Mouse (Mus musculus) cerebellum, adult 18-20 months (tissue): ENCODE results near the gene Ccdc87.
"Not testable (repeated sequence)": the region's sequence is repeated elsewhere in the genome, so short reads cannot be mapped to it uniquely, and the experiment has no call there.

ENCODE experiments used
- DNase-seq, 2 experiments: peaks; one replicate each; pipeline ENCODE4 v3.0.0; 2021

The Ccdc87 gene

DNA sequence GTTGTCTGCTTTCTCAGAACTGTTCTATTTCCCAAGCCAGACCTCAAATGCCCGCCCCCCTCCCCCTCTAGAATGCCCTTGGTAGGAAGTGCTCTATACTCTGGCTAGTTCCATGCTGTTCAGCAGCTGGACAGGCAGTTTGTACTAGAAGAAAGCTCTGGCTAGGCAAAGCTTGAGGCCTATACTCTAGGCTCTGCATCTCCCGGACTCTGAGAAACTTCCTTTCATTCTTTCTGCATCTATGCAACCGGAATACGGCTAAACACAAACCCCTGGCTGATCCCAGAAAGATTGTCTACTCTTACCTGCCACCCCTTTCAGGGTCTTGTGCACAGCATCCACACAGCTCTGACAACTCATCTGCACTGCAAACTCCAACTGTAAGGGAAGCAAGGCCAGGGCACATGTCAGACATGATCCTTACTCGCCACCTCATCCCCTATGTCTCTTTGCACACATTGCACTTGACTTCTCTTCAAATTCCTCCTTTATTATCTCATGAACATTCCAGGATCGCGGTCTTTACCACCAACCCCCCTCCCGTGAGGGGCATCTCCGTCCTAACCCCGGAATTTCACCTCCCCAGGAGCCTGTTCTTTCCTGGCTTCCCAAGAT lies 533 bp upstream of the Ccdc87 start:
- DNase-seq = no peak

DNA sequence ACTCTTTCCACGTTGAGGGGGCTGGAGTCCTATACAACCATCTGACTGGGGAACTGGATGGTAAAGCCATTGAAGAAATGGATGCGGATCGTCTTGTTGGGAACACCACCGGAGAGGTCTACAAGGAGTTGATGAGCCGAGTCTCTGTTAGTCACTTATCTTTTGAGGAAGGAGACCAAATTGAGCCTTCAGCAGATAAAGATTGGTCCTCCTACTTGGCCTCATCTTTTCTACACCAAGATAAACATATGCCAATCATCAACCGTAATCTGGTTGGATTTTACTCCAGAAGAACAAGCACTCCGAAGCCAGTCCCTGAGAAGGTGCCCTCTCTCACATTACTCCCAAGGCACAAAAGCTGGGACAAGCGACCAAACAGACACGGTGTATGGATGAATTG lies 1.7 kb downstream of the Ccdc87 start:
- DNase-seq = no peak

DNA sequence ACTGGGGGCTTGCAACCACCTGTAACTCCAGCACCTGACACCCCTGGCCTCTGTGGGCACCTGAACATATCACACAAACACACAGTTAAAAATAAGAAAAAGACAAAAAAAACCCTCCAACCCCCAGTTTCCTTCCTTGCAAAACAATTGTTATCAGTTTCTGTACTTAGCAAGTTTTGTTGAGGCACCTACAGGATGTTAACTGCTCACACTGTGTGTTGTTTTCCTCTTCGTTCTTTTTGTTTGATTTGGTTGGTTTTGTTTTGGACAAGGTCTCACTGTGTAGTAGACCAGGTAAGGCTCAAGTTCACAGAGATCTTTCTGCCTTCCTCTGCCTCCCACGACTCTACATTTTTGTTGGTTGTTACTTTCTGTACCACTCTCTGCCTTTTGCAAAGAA lies 3.4 kb downstream of the Ccdc87 start:
- DNase-seq = no peak

DNA sequence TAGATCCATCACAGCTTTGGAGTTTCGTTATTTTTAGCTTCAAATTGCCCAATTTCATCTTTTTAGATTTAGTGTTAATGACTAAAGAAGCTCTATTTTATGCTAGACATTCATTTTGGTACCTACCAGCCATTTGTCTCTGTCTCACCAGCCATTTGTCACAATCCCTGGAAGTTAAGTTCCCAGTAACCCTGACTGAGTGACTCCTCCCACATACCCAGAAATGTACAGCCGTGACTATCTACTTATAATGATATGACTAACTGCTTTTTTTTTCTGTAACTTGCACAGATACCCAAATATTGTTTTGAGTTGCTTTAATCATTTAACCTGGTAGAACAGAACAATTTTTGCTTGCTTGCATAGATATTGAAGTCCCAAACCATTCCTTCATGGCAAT lies 6.7 kb downstream of the Ccdc87 start:
- DNase-seq = no peak

DNA sequence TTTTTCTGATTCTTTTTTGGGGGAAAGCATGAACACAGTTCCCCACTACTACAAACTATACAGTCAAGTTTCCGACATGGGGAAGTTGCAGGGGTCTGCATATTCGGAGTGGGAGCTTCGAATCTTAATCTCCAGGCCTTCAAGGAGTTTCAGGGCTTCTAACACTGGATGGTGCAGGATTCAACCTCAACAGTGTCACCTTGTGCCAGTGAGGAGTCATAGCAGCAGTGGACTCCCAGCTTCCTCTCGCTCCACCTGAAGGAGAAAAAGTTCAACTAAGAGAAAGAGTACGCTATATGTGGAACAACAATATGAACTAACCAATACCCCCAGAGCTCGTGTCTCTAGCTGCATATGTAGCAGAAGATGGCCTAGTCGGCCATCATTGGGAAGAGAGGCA lies 8.3 kb downstream of the Ccdc87 start:
- peak; percentile 33 to 49 for DNase-seq

DNA sequence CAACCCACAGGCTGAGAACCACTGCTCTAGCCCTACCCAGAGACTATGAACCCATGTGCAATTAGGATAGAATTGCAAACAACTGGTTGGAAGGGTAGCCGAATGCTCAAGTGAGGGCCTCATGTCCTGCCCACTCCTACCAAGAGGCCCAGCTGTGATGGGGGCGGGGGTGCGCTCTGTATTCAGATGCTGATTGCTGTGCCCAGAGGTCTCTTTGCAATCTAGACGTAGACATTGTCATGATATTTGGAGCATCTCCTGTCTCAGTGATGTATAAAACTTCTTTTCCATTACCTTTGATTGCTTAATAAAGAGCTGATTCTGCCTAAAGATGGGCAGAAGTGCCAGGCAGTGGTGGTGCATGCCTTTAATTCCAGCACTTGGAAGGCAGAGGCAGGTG lies 10.6 kb downstream of the Ccdc87 start:
- no peak for DNase-seq

DNA sequence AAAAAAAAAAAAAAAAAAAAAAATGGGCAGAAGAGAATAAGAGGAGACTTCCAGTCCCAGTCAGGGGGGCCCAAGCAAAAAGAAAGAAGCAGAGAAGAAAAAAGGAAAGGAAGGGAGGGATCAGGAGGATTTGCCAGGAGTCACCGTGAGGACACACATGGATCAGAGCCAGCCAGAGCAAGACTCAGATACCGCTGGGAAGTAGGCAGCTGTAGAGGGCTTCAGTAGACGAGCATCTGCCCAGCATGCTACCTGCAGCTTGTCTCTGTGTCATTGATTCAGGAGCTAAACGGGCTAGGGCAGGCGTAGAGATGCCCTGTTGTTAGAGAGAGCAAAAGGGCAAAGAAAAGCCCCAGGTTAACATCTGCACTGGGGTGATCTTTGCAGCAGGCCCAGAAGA lies 11.1 kb downstream of the Ccdc87 start:
- DNase-seq = no peak

DNA sequence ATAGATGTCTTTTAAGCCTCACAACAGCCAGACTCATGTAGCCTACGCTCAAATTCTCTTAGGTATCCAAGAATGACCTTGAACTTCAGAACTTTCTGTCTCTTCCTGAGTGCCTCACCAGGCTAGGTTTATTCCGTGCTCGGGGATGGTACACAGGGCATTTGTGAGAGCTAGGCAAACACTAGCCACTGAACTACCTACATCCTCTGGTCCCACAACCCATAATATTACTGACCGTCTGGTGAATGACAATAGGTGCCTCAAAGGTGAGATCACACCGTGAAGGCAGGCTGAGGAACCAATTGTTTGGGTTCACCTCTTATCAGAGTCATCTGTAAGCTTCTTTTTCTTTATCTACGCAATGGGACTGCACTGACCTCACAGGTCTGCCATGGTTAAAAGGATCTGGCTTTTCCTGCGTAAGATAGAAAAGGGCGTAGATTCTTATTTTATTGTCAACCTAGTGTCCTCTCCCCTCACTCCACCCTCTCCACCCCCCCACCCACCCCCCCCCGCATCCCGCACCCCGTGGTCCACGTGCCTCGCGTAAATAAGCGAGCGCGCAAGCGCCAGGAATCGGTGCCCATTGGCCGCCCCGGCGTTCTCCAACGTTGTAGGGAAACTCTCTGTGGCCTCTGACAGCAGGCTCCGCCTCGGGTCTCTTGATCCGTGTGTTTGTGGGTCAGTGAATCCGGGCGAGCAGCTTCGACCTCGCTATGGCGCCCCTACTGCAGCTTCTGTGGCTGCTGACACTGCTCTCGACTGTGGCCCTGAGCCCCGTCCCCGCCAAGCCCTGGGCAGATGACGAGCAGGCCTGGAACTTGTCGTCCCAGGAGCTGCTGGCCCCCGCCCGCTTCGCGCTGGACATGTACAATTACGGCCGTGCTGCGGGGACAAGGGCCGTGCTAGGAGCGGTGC lies 15.6 kb downstream of the Ccdc87 start, which contains the start of gene Ctsf:
Ctsf (plus strand) TSS at position 579 of the 918 bp plus-strand sequence.
- DNase-seq = peak; percentile 95

DNA sequence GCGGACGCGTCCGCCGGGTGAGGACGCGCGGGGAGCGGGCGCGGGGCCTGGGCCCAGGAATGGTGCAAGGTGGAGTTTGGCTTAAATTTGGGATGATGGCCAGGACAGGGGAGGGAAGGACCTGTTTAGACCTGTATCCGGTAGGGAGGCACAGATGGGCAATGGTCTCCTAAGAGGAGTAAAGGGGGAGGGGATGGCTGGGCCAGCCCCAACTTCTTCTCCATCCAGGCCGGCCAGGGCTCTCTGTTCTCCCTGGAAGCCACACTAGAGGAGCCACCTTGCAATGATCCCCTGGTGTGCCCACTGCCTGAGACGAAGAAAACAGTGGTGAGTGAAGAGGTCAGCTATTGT lies 16.3 kb downstream of the Ccdc87 start:
- DNase-seq = no peak

DNA sequence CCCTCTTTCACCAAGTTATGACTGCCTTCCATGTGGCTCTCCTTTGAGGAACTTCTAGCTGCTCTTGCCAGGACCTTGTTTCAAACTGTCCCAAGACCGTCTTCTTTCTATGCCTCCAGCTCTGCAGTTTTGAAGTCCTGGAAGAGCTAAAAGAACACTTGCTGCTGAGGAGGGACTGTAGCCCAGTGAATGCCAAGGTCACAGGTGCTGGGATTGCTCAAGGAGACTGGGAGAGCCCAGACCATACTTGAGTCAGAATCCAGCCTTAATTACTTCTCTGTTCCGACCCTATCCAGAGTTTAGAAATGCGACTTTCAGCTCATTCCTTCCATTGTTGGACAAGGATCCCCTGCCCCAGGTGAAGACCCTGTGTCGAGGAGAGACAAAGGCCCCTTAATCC lies 16.8 kb downstream of the Ccdc87 start:
- no peak for DNase-seq

DNA sequence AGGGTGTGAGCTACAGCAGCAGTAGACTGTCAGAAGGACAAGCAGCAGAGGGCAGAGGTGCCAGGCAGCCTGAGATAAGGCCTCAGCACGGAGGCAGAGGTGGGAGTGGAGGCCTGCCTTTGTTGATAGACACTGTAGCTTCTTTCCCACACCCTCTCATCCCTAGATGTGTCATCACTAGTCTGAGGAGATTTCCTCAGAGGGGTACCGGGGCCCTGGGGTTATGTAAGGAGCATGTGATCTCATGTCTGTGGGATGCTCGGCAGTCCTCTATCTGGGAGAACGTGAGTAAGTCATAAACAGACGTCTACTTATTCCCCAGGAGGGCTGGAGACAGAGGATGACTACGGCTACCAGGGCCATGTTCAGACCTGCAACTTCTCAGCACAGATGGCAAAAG lies 19.9 kb downstream of the Ccdc87 start:
- no peak for DNase-seq

DNA sequence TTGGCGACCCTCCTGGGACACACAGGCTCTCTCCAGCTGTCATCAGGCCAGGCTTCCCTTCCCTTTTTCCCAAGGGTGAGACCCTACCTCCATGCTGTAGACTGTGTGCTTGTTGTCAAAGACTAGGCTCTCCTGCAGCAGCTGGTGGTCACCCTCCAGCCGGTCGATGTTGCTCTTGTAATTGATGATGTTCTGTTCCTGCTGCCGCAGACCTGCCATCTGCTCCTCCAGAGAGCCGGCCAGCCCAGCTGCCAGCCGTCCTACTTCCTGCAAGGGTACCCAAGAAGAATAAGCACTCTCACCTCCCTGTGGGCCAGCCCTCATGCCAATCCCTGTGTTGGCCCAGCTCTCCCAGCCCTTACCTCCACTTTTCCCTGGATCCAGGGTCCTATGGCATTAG lies 23.9 kb downstream of the Ccdc87 start:
- no peak for DNase-seq

DNA sequence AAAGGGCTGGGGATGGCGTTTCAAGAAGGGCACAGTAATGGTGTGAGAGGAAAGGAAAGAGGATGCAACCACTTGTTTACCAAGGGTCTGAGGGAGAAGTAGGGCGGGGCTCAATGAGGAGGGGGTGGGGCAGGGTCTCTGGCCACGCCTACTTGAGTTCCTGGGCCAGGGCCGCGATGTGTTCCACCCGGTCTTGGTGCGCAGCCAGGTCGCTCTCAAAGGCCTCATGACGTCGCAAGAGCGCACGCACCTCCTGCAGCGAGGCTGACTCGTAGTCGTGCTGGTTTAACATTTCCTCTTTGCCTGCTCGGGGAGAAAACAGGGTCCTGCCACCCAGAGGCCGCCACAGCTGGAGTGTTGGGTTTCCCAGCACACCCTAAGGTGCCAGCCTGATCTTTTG lies 26.0 kb downstream of the Ccdc87 start:
- peak in 1 of 2 experiments; percentile 33 for DNase-seq

DNA sequence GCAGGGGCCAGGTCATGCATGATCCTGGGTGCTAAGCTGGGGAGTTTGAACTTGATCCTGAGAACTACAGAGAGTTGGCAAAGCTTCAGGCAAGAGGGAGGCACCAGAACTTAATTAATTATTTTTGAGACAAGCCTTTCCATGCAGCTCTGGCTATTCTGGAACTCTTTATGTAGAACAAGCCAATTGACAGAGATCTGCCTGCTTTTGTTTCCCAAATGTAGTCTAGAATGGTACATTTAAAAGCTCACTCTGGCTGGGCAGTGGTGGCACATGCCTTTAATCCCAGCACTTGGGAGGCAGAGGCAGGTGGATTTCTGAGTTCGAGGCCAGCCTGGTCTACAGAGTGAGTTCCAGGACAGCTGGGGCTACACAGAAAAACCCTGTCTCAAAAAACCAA lies 35.4 kb downstream of the Ccdc87 start:
- not testable (repeated sequence) for DNase-seq

DNA sequence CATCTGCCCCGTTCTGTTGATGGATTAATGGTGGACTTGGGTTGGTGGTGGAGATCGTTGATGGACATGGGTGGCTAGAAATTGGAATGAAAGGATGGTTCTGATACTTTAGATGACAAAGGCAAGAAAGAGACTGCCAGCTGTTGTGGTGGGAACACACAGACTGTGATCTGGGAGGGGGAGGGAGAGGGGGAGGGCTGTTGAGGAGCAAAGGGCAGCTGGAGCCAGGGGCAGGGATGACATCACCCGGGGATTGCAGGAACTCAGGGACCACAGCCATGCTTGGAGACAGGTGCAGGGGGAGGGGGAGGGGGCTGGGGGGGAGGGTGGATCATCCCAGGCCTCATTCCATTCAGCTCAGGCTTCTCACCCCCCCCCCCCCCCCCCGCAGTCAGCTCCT lies 37.1 kb downstream of the Ccdc87 start:
- DNase-seq = no peak

DNA sequence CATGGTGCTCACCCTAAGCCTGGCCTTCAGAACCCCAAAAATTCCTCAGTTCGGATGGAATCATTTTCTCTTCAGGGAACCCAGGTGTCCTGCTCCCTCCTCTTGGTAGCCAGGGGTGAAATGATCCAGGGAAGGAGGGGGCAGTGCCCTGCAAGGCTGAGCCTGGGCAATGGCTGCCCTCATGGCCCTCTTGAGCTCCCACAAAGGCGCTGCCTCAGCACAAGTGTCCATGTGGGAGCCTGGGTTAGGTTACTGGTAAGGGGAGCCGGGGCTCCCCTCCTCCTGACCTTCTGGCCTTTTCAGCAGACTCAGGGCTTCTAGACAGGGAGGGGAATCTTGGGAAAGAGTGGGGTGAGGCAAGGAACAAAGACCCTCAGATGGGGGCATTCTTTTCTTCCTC lies 37.6 kb downstream of the Ccdc87 start:
- no peak for DNase-seq

DNA sequence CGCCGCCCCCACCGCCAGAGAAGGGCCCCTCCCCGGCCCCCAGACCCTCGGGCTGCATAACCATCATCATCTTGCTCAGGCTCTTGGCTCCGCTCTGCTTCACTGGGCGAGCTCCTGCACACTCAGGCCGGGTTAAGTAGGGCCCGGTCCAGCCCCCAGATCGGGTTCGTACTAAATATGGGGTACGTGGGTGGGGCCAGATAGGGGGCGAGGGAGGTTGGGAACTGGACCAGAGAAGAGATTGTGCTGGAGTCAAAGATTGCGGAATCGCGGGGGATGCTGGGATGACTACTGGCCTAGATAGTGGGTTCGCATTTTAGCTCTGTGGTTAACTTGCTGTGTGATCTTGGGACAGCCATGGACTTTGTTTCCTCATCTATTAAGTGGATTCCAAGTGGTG lies 38.6 kb downstream of the Ccdc87 start, which contains the start of gene Actn3:
Actn3 (minus strand) TSS at position 125 of the 400 bp plus-strand sequence.
- no peak for DNase-seq

DNA sequence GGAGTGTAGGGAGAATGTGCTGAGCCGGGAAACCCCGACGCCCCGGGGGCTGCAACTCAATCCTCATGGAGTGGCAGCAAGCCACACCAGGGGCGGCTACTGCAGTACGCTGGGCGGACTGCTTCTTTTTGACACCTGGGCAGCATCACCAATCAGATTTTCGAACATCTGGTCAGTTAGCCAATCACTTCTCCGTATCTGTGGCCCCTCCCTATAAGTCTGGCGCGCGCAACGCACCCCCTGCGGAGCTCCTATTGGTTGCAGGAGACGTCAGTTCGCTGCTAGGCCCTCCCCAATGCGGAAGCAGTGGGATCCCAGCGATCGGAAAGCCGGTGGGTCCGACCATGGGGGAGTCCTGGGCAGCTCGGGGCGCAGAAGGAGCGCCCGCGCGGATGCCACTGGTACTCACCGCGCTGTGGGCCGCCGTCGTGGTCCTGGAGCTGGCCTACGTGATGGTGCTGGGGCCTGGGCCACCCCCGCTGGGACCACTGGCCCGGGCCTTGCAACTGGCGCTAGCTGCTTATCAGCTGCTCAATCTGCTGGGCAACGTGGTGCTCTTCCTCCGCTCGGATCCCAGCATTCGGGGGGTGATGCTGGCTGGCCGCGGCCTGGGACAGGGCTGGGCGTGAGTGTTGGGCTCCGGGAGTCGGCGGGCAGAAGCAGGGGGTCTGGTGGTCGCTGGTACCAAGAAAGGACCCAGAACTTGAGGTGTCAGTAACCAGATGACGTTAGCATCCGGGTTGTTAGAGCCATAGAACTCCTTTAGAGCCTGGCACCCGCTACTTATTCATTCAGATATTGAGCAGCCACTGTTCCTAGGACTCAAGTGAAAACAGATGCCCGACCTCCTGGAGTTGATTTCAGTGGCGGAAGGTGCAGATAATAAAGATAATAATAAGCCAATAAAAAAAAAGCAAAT lies 39.5 kb downstream of the Ccdc87 start, which contains the start of gene Zdhhc24:
Zdhhc24 (plus strand) TSS at position 264 of the 919 bp plus-strand sequence.
- DNase-seq = peak; percentile 93 to 95

DNA sequence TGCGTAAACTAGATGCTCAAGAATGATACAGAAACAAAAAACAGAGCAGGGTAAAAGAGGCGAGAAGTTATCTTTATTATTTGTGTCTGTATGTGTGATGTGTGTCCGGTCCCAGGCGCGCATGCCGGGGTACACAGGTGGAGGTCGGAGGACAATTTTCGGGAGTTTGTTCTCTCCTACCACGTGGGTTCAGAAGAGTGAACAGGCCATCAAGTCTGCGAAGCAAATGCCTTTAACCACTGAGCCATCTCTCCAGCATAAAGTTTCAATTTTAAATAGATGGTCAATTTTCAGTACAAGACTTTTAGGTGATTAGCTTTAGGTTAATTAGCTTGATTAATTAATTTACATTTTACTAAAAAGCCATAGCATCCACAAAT lies 40.1 kb downstream of the Ccdc87 start:
- DNase-seq = no peak

DNA sequence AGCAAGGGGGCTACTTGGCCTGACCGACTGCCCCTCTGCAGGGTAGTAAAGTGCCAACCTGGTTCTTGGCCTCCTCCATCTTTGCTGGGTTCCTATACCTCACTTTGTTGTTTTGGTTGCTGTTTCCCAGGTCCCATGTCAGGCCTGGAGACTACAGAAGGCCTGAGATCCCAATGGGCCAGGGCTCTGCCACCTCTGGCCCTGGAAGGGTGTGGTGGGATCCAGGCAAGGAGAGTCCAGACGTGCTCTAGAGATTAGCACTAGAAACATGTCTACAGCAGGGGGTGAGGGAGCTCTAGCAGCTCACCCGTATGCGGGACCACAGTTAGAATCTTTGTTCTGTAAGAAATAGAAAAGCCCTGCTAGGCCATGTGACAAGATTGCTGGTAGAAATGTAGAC lies 44.8 kb downstream of the Ccdc87 start:
- no peak for DNase-seq

DNA sequence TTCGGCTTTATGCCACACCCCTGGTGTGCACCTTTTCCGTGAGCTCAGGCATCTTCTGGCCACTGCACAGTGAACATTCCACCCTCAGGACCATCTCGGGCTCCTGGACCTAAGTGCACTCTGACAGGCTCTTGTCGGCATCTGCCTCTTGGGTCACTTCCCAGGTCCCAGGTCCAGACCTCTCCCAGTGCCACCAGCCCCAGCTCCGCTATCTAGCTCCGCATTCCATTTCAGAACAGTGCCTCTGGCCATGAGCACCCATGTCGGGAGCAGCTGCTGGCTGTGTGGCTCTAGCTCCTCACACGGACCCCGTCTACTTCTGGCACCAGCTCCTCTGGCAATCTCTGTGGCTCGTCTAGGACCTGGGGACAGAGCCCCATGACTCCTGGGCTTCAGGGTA lies 50.6 kb downstream of the Ccdc87 start:
- no peak for DNase-seq

DNA sequence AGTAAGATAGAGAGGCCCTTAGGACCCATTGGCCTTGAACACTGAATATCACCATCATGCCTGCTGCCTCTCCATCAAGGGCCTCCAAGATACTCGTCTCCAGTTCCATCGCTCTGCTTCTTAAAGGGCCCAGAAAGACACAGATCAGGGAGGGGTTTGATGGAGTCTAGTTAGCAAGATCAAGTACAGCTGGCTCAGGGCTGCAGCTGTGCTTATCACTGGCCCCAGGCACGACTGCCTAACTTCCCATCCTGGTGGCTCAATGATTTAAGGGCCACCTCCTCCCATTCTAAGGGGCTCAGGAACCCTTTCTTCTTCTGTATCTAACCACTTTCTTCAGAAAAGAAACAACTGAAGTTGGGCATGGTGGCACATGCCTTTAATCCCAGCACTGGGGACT lies 52.6 kb downstream of the Ccdc87 start:
- no peak for DNase-seq
